Mouse (Mus musculus): ENCODE results near the gene Sec16a. TPM values are rescaled to one million over a fixed set of nuclear protein-coding genes. Genes with fewer than 3 reads are reported as not detected.

Sec16a gene
- total and polyA plus RNA-seq, 2 experiments = 44.5 to 78.2 TPM

GRCm38 (mm10) chr2:26367911-26368310, 77.1 kb downstream of the Sec16a start:
- TF ChIP-seq POLR2A (IDR thresholded peaks at IDR 0.05; ENCODE audit: extremely low read depth, insufficient read depth, low read length) = no peak
- TF ChIP-seq CTCF (IDR thresholded peaks at IDR 0.05; ENCODE audit: low read depth, low read length) = no peak
- peaks cover 17% of the 10 kb centered on the region for H3K36me3 ChIP-seq (ENCODE audit: control insufficient read depth, insufficient read depth, low read length)
- no peak overlapping the region for H3K4me3 ChIP-seq (ENCODE audit: insufficient read depth, low read depth, low read length)
- no peaks in the 10 kb centered on the region for H3K79me2 ChIP-seq (ENCODE audit: control insufficient read depth, insufficient read depth, low read length)
- H3K4me1 ChIP-seq (ENCODE audit: control insufficient read depth, insufficient read depth, low read length) = no peaks in the 10 kb centered on the region
- no peak overlapping the region for H3K9ac ChIP-seq (ENCODE audit: low read depth, low read length)
- H3K27ac ChIP-seq (replicated peaks; ENCODE audit: insufficient read depth, low read depth, low read length) = no peak overlapping the region
- H3K27me3 ChIP-seq (ENCODE audit: control insufficient read depth, insufficient read depth, low read length) = no peaks in the 10 kb centered on the region
- WGBS = 98% methylated on average over 6 of the region's 6 CpGs
- DNase-seq (ENCODE audit: extremely low read depth, low read depth, low spot score) = no peak

GRCm38 (mm10) chr2:26364738-26365465, 80.1 kb downstream of the Sec16a start:
- H3K36me3 ChIP-seq (ENCODE audit: control insufficient read depth, insufficient read depth, low read length) = peaks cover 8% of the 10 kb centered on the region; the same call in 1 of the 2 replicates
- TF ChIP-seq POLR2A (IDR thresholded peaks at IDR 0.05; ENCODE audit: extremely low read depth, insufficient read depth, low read length) (no peak), CTCF (IDR thresholded peaks at IDR 0.05; ENCODE audit: low read depth, low read length) (no peak)
- no peak for DNase-seq (ENCODE audit: extremely low read depth, low read depth, low spot score)
- H3K4me3 ChIP-seq (ENCODE audit: insufficient read depth, low read depth, low read length) = no peak overlapping the region
- H3K4me1 ChIP-seq (ENCODE audit: control insufficient read depth, insufficient read depth, low read length) = no peaks in the 10 kb centered on the region
- H3K79me2 ChIP-seq (ENCODE audit: control insufficient read depth, insufficient read depth, low read length) = no peaks in the 10 kb centered on the region
- H3K27ac ChIP-seq (replicated peaks; ENCODE audit: insufficient read depth, low read depth, low read length) = no peak overlapping the region
- WGBS = 65% methylated on average over 10 of the region's 10 CpGs
- no peaks in the 10 kb centered on the region for H3K27me3 ChIP-seq (ENCODE audit: control insufficient read depth, insufficient read depth, low read length)
- H3K9ac ChIP-seq (ENCODE audit: low read depth, low read length) = no peak overlapping the region

GRCm38 (mm10) chr2:26363481-26363880, 81.5 kb downstream of the Sec16a start:
- WGBS = 75% methylated on average over 5 of the region's 5 CpGs
- Histone ChIP-seq H3K4me3 (ENCODE audit: insufficient read depth, low read depth, low read length) (no peak overlapping the region), H3K4me1 (ENCODE audit: control insufficient read depth, insufficient read depth, low read length) (no peaks in the 10 kb centered on the region), H3K27ac (replicated peaks; ENCODE audit: insufficient read depth, low read depth, low read length) (no peak overlapping the region), H3K9ac (ENCODE audit: low read depth, low read length) (no peak overlapping the region), H3K27me3 (ENCODE audit: control insufficient read depth, insufficient read depth, low read length) (no peaks in the 10 kb centered on the region), H3K36me3 (ENCODE audit: control insufficient read depth, insufficient read depth, low read length) (peaks cover 5% of the 10 kb centered on the region; the same call in 1 of the 2 replicates), H3K79me2 (ENCODE audit: control insufficient read depth, insufficient read depth, low read length) (no peaks in the 10 kb centered on the region)
- DNase-seq (ENCODE audit: extremely low read depth, low read depth, low spot score) = no peak
- no peak for TF ChIP-seq POLR2A (IDR thresholded peaks at IDR 0.05; ENCODE audit: extremely low read depth, insufficient read depth, low read length)
- TF ChIP-seq CTCF (IDR thresholded peaks at IDR 0.05; ENCODE audit: low read depth, low read length) = no peak

- WGBS = 94% methylated on average over 5 of the region's 5 CpGs
- Histone ChIP-seq H3K36me3 (ENCODE audit: control insufficient read depth, insufficient read depth, low read length) (peaks cover 3% of the 10 kb centered on the region; the same call in 1 of the 2 replicates), H3K4me3 (ENCODE audit: insufficient read depth, low read depth, low read length) (no peak overlapping the region), H3K9ac (ENCODE audit: low read depth, low read length) (no peak overlapping the region), H3K4me1 (ENCODE audit: control insufficient read depth, insufficient read depth, low read length) (no peaks in the 10 kb centered on the region), H3K27me3 (ENCODE audit: control insufficient read depth, insufficient read depth, low read length) (no peaks in the 10 kb centered on the region), H3K79me2 (ENCODE audit: control insufficient read depth, insufficient read depth, low read length) (no peaks in the 10 kb centered on the region), H3K27ac (replicated peaks; ENCODE audit: insufficient read depth, low read depth, low read length) (no peak overlapping the region)
- no peak for TF ChIP-seq CTCF (IDR thresholded peaks at IDR 0.05; ENCODE audit: low read depth, low read length)
- no peak for TF ChIP-seq POLR2A (IDR thresholded peaks at IDR 0.05; ENCODE audit: extremely low read depth, insufficient read depth, low read length)
- no peak for DNase-seq (ENCODE audit: extremely low read depth, low read depth, low spot score)
These were observed 82.0 kb downstream of the Sec16a start for GRCm38 (mm10) chr2:26362991-26363390.

GRCm38 (mm10) chr2:26360772-26361171, 84.2 kb downstream of the Sec16a start, which contains the start of gene Card9:
Card9 (minus strand) TSS chr2:26360918.
- Histone ChIP-seq H3K4me3 (ENCODE audit: insufficient read depth, low read depth, low read length) (no peak within 1 kb of the TSS), H3K27ac (replicated peaks; ENCODE audit: insufficient read depth, low read depth, low read length) (no peak within 1 kb of the TSS), H3K79me2 (ENCODE audit: control insufficient read depth, insufficient read depth, low read length) (no peaks in the 10 kb centered on the region), H3K36me3 (ENCODE audit: control insufficient read depth, insufficient read depth, low read length) (no peaks in the 10 kb centered on the region), H3K4me1 (ENCODE audit: control insufficient read depth, insufficient read depth, low read length) (no peaks in the 10 kb centered on the region), H3K27me3 (ENCODE audit: control insufficient read depth, insufficient read depth, low read length) (no peaks in the 10 kb centered on the region), H3K9ac (ENCODE audit: low read depth, low read length) (no peak within 1 kb of the TSS)
- peak; percentile 16 for DNase-seq (ENCODE audit: extremely low read depth, low read depth, low spot score)
- TF ChIP-seq CTCF (IDR thresholded peaks at IDR 0.05; ENCODE audit: low read depth, low read length) (no peak), POLR2A (IDR thresholded peaks at IDR 0.05; ENCODE audit: extremely low read depth, insufficient read depth, low read length) (no peak)
- WGBS = 65% methylated on average over 3 of the region's 3 CpGs

- no peak for DNase-seq (ENCODE audit: extremely low read depth, low read depth, low spot score)
These were observed 85.0 kb downstream of the Sec16a start for GRCm38 (mm10) chr2:26359983-26360382.

More at GRCm38 (mm10) chr2:26359983-26360382, 85.0 kb downstream of the Sec16a start:
- Histone ChIP-seq H3K36me3 (ENCODE audit: control insufficient read depth, insufficient read depth, low read length) (no peaks in the 10 kb centered on the region), H3K27ac (replicated peaks; ENCODE audit: insufficient read depth, low read depth, low read length) (no peak overlapping the region), H3K4me1 (ENCODE audit: control insufficient read depth, insufficient read depth, low read length) (no peaks in the 10 kb centered on the region), H3K9ac (ENCODE audit: low read depth, low read length) (no peak overlapping the region), H3K27me3 (ENCODE audit: control insufficient read depth, insufficient read depth, low read length) (no peaks in the 10 kb centered on the region), H3K79me2 (ENCODE audit: control insufficient read depth, insufficient read depth, low read length) (no peaks in the 10 kb centered on the region), H3K4me3 (ENCODE audit: insufficient read depth, low read depth, low read length) (no peak overlapping the region)
- 55% methylated on average over 6 of the region's 6 CpGs for WGBS
- TF ChIP-seq POLR2A (IDR thresholded peaks at IDR 0.05; ENCODE audit: extremely low read depth, insufficient read depth, low read length) (no peak), CTCF (IDR thresholded peaks at IDR 0.05; ENCODE audit: low read depth, low read length) (no peak)

Other genes with a start within 250 kb of the Sec16a start
- not detected in 2 replicates for gene Lhx3, start 236.9 kb downstream of the Sec16a start, total RNA-seq (2014; rRNA removed)
- gene Lhx3, start 236.9 kb downstream of the Sec16a start, polyA plus RNA-seq (2012; rRNA removed) = not detected in 2 replicates
- 4.1 and 4.2 TPM in 2 replicates for gene Qsox2, start 207.7 kb downstream of the Sec16a start, total RNA-seq (2014; rRNA removed)
- 4.4 and 4.9 TPM in 2 replicates for gene Qsox2, start 207.7 kb downstream of the Sec16a start, polyA plus RNA-seq (2012; rRNA removed)
- under 0.01 TPM in 1 of 2 replicates, not detected in the other for gene Ccdc187, start 150.7 kb downstream of the Sec16a start, total RNA-seq (2014; rRNA removed)
- gene Ccdc187, start 150.7 kb downstream of the Sec16a start, polyA plus RNA-seq (2012; rRNA removed) = 0.04 TPM in 1 of 2 replicates, not detected in the other
- gene Gpsm1, start 129.7 kb downstream of the Sec16a start, total RNA-seq (2014; rRNA removed) = 0.74 and 1.6 TPM in 2 replicates
- 1.9 and 2.1 TPM in 2 replicates for gene Gpsm1, start 129.7 kb downstream of the Sec16a start, polyA plus RNA-seq (2012; rRNA removed)
- gene Dnlz, start 93.1 kb downstream of the Sec16a start, total RNA-seq (2014; rRNA removed) = 8.7 and 10.7 TPM in 2 replicates
- 16.4 and 22.4 TPM in 2 replicates for gene Dnlz, start 93.1 kb downstream of the Sec16a start, polyA plus RNA-seq (2012; rRNA removed)
- 0.81 and 0.92 TPM in 2 replicates for gene Card9, start 84.3 kb downstream of the Sec16a start, total RNA-seq (2014; rRNA removed)
- 0.40 and 0.84 TPM in 2 replicates for gene Card9, start 84.3 kb downstream of the Sec16a start, polyA plus RNA-seq (2012; rRNA removed)
- gene Snapc4, start 64.6 kb downstream of the Sec16a start, total RNA-seq (2014; rRNA removed) = 6.4 and 7.5 TPM in 2 replicates
- gene Snapc4, start 64.6 kb downstream of the Sec16a start, polyA plus RNA-seq (2012; rRNA removed) = 9.1 and 14.3 TPM in 2 replicates
- gene Entr1, start 55.9 kb downstream of the Sec16a start, total RNA-seq (2014; rRNA removed) = 31.5 and 32.8 TPM in 2 replicates
- 41.0 and 45.0 TPM in 2 replicates for gene Entr1, start 55.9 kb downstream of the Sec16a start, polyA plus RNA-seq (2012; rRNA removed)
- 38.2 and 40.8 TPM in 2 replicates for gene Pmpca, start 55.9 kb downstream of the Sec16a start, total RNA-seq (2014; rRNA removed)
- gene Pmpca, start 55.9 kb downstream of the Sec16a start, polyA plus RNA-seq (2012; rRNA removed) = 35.7 and 52.0 TPM in 2 replicates
- gene Inpp5e, start 36.0 kb downstream of the Sec16a start, total RNA-seq (2014; rRNA removed) = 2.4 and 4.4 TPM in 2 replicates
- 7.1 and 8.7 TPM in 2 replicates for gene Inpp5e, start 36.0 kb downstream of the Sec16a start, polyA plus RNA-seq (2012; rRNA removed)
- gene Notch1, start 71.4 kb upstream of the Sec16a start, total RNA-seq (2014; rRNA removed) = 6.2 and 13.8 TPM in 2 replicates
- 9.1 and 9.7 TPM in 2 replicates for gene Notch1, start 71.4 kb upstream of the Sec16a start, polyA plus RNA-seq (2012; rRNA removed)
- gene Egfl7, start 134.8 kb upstream of the Sec16a start, total RNA-seq (2014; rRNA removed) = 58.6 and 67.0 TPM in 2 replicates
- gene Egfl7, start 134.8 kb upstream of the Sec16a start, polyA plus RNA-seq (2012; rRNA removed) = 60.7 and 90.0 TPM in 2 replicates
- not detected in 2 replicates for gene Gm20532, start 141.4 kb upstream of the Sec16a start, total RNA-seq (2014; rRNA removed)
- not detected in 2 replicates for gene Gm20532, start 141.4 kb upstream of the Sec16a start, polyA plus RNA-seq (2012; rRNA removed)
- gene Agpat2, start 159.2 kb upstream of the Sec16a start, total RNA-seq (2014; rRNA removed) = 116 and 153 TPM in 2 replicates
- gene Agpat2, start 159.2 kb upstream of the Sec16a start, polyA plus RNA-seq (2012; rRNA removed) = 421 and 511 TPM in 2 replicates
- 0.09 and 0.13 TPM in 2 replicates for gene Fam69b, start 183.2 kb upstream of the Sec16a start, total RNA-seq (2014; rRNA removed)
- 0.41 and 0.60 TPM in 2 replicates for gene Fam69b, start 183.2 kb upstream of the Sec16a start, polyA plus RNA-seq (2012; rRNA removed)
- not detected in 2 replicates for gene Lcn4, start 226.1 kb upstream of the Sec16a start, total RNA-seq (2014; rRNA removed)
- gene Lcn4, start 226.1 kb upstream of the Sec16a start, polyA plus RNA-seq (2012; rRNA removed) = not detected in 2 replicates

Measured in liver, adult 2 months (tissue).